Mouse (Mus musculus) embryo, embryonic 11.5 days (tissue): Measurements from ENCODE around the gene Ltn1.

Experiments
- DNase-seq: peaks from one replicate; pipeline ENCODE4 v3.0.0-alpha.2; 2012; ENCODE audit warnings: low read depth, low spot score

Ltn1 gene

GRCm38 (mm10) chr16:87393813-87394548 lies 38.4 kb downstream of the Ltn1 start:
- DNase-seq = peak; percentile 51

GRCm38 (mm10) chr16:87387444-87387977 lies 44.9 kb downstream of the Ltn1 start:
- no peak for DNase-seq

- DNase-seq = no peak
Measured at GRCm38 (mm10) chr16:87384366-87384765, 48.0 kb downstream of the Ltn1 start.

- DNase-seq = no peak
Measured at GRCm38 (mm10) chr16:87382996-87383395, 49.4 kb downstream of the Ltn1 start.

GRCm38 (mm10) chr16:87366445-87366844 lies 66.0 kb downstream of the Ltn1 start:
- no peak for DNase-seq

- no peak for DNase-seq
Measured at GRCm38 (mm10) chr16:87366035-87366434, 66.4 kb downstream of the Ltn1 start.

- DNase-seq = no peak
Measured at GRCm38 (mm10) chr16:87364231-87364630, 68.2 kb downstream of the Ltn1 start.

GRCm38 (mm10) chr16:87360096-87360495 lies 72.3 kb downstream of the Ltn1 start:
- DNase-seq = no peak

GRCm38 (mm10) chr16:87354748-87355147 lies 77.7 kb downstream of the Ltn1 start:
- DNase-seq = no peak

- DNase-seq = peak; percentile 93
Measured at GRCm38 (mm10) chr16:87354075-87354583, 78.3 kb downstream of the Ltn1 start, which contains the start of gene N6amt1. Gene N6amt1, plus strand, starts transcription at chr16:87354185.

- no peak for DNase-seq
Measured at GRCm38 (mm10) chr16:87353605-87354004, 78.8 kb downstream of the Ltn1 start.

- DNase-seq = no peak
Measured at GRCm38 (mm10) chr16:87351386-87352105, 80.9 kb downstream of the Ltn1 start.

- no peak for DNase-seq
Measured at GRCm38 (mm10) chr16:87348133-87348532, 84.3 kb downstream of the Ltn1 start.

GRCm38 (mm10) chr16:87341043-87341572 lies 91.3 kb downstream of the Ltn1 start:
- DNase-seq = no peak

GRCm38 (mm10) chr16:87334756-87335155 lies 97.7 kb downstream of the Ltn1 start:
- DNase-seq = no peak

GRCm38 (mm10) chr16:87329986-87330385 lies 102.4 kb downstream of the Ltn1 start:
- no peak for DNase-seq
